Mouse (Mus musculus) bone marrow, adult 2 months (tissue): Measurements from ENCODE around the gene Chst8.

Source experiments
- CTCF ChIP-seq: fragments of 200-500 bp; IDR thresholded peaks from 2 replicates; pipeline ENCODE4 v1.5.1; 2011; ENCODE audit warnings: low read length, control low read depth; ENCODE audit not compliant: control insufficient read depth, insufficient read depth
- POLR2A ChIP-seq: fragments of 200-500 bp; IDR thresholded peaks from 2 replicates; pipeline ENCODE4 v1.6.1; 2011; ENCODE audit warnings: low read depth, mild to moderate bottlenecking, control low read depth, low read length, borderline replicate concordance; ENCODE audit not compliant: control insufficient read depth

DNA sequence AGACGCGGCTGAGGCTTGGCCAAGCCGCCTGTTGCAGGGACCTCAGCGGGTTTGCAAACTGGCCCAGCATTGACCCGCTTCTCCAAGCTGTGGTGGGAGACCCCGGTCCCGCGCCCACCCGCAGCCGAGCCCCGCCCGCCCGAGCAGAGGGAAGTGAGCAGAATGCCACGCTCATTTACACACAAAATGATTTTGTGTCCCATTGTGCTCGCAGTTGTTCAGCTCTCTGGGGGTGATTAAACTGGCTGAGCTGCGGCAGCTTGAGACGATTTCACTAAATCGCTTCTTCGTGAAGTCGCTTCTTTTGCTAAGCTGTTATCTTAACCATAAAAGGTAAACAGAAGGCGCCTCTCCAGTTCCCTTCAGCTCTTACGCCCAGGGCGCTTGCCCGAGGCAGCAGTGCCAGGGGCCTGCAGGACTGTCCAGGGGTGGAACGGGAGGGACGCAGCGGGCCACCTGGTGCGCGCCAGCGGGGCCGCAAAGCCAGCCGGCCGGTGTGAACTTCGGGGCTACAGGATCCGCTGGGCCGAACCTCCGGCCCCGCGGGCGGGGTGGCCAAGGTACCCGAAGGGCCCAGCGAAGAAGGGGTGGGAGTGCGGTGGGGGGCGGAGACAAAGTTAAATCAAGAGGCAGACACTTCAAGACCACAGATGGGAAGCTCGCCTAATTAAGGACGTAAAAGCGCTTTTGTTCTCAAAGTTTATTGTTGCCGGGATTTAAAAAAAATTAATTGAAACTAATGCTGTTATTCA, 159.6 kb downstream of the Chst8 start:
- TF ChIP-seq POLR2A (no peak), CTCF (no peak)
